Mouse (Mus musculus) hindbrain, embryonic 15.5 days (tissue): ENCODE data around the gene Jsrp1. TPM values are rescaled to one million over a fixed set of nuclear protein-coding genes. Genes with fewer than 3 reads are reported as not detected.
A peak's percentile ranks its signal among the peaks of the same experiment; 100 is the strongest.

ENCODE experiments used
- ATAC-seq: fragments of 200-750 bp; cut with Nextera tagmentation; 2 replicates; pipeline ENCODE4 v1.8.0; 2017; ENCODE audit warnings: low read depth, moderate number of reproducible peaks, moderate TSS enrichment; ENCODE audit not compliant: low FRiP score
- H3K27ac ChIP-seq: fragments of 300-500 bp; sonication (generic); replicated peaks from 2 replicates; pipeline ENCODE4 v1.5.1; 2015; ENCODE audit warnings: mild to moderate bottlenecking, inconsistent platforms
- H3K27me3 ChIP-seq: fragments of 300-500 bp; sonication (generic); 2 replicates; pipeline ENCODE4 v1.6.1; 2015; ENCODE audit warnings: control low read depth, inconsistent platforms
- H3K36me3 ChIP-seq: fragments of 300-500 bp; sonication (generic); 2 replicates; pipeline ENCODE4 v1.6.1; 2015; ENCODE audit warnings: control low read depth, inconsistent platforms
- H3K4me1 ChIP-seq: fragments of 300-500 bp; sonication (generic); replicated peaks from 2 replicates; pipeline ENCODE4 v1.6.1; 2015; ENCODE audit warnings: control low read depth, inconsistent platforms
- H3K4me2 ChIP-seq: fragments of 300-500 bp; sonication (generic); 2 replicates; pipeline ENCODE4 v1.6.1; 2015; ENCODE audit warnings: moderate library complexity, mild to moderate bottlenecking, inconsistent platforms
- H3K4me3 ChIP-seq: fragments of 300-500 bp; sonication (generic); 2 replicates; pipeline ENCODE4 v1.5.1; 2015; ENCODE audit warnings: mild to moderate bottlenecking, inconsistent platforms
- H3K9ac ChIP-seq: fragments of 300-500 bp; sonication (generic); 2 replicates; pipeline ENCODE4 v1.6.1; 2015; ENCODE audit warnings: inconsistent platforms
- H3K9me3 ChIP-seq: fragments of 300-500 bp; sonication (generic); 2 replicates; pipeline ENCODE4 v1.6.1; 2016; ENCODE audit warnings: control low read depth, inconsistent platforms
- WGBS: fragments of 180-500 bp; shearing (Covaris S2); methylation state at CpG from one replicate; pipeline ENCODE4 v1.1.7; 2015; 5-methylcytosine and 5-hydroxymethylcytosine counted together
- polyA plus RNA-seq: library from polyadenylated mRNA; unstranded; fragments of >200 nt; fragmentation: Nextera tagmentation; extraction: Ambion mirVana; gene quantifications from 2 replicates; pipeline ENCODE4 v1.2.1, GENCODE M21; 2015

Gene Jsrp1
- polyA plus RNA-seq, 1 experiment from 2014 or later, result 0.95 TPM

GRCm38 (mm10) chr10:80845055-80845693 is 31.9 kb upstream of the Jsrp1 start:
- WGBS, result 52% methylated on average over 8 of the region's 8 CpGs
- Histone ChIP-seq H3K9ac (no peak overlapping the region), H3K4me1 (peaks cover 16% of the 10 kb centered on the region), H3K27ac (no peak overlapping the region), H3K36me3 (no peaks in the 10 kb centered on the region), H3K4me3 (no peak overlapping the region), H3K9me3 (no peaks in the 10 kb centered on the region), H3K4me2 (no peak overlapping the region), H3K27me3 (peaks cover 22% of the 10 kb centered on the region)
- ATAC-seq, result no peak

GRCm38 (mm10) chr10:80843931-80844547 is 30.7 kb upstream of the Jsrp1 start, which contains the start of gene Lingo3:
Lingo3 (minus strand) TSS chr10:80844039.
- Histone ChIP-seq H3K27ac (peak within 1 kb of the TSS; percentile 17; the same call in 1 of the 2 replicates), H3K9me3 (no peaks in the 10 kb centered on the region), H3K36me3 (no peaks in the 10 kb centered on the region), H3K4me1 (peaks cover 16% of the 10 kb centered on the region), H3K4me2 (peak within 1 kb of the TSS; percentile 85), H3K9ac (peak within 1 kb of the TSS; percentile 74), H3K4me3 (peak within 1 kb of the TSS; percentile 66), H3K27me3 (peaks cover 22% of the 10 kb centered on the region)
- WGBS, result 7% methylated on average over 37 of the region's 51 CpGs
- ATAC-seq, result peak; percentile 64

GRCm38 (mm10) chr10:80843087-80843930 is 30.0 kb upstream of the Jsrp1 start:
- peak overlapping the region; percentile 85 for H3K4me2 ChIP-seq
- peaks cover 16% of the 10 kb centered on the region for H3K4me1 ChIP-seq
- peak overlapping the region; percentile 74 for H3K9ac ChIP-seq
- no peaks in the 10 kb centered on the region for H3K36me3 ChIP-seq
- peaks cover 22% of the 10 kb centered on the region for H3K27me3 ChIP-seq
- peak overlapping the region; percentile 66 for H3K4me3 ChIP-seq
- peak overlapping the region; percentile 17; the same call in 1 of the 2 replicates for H3K27ac ChIP-seq
- H3K9me3 ChIP-seq, result no peaks in the 10 kb centered on the region
- WGBS, result 8% methylated on average over 32 of the region's 32 CpGs
- peak; percentile 36 for ATAC-seq

- 85% methylated on average over 15 of the region's 15 CpGs for WGBS
- H3K27me3 ChIP-seq, result peaks cover 22% of the 10 kb centered on the region
- H3K4me2 ChIP-seq, result peak overlapping the region; percentile 85; the same call in 1 of the 2 replicates
Measured at GRCm38 (mm10) chr10:80842334-80842733, 29.0 kb upstream of the Jsrp1 start.

GRCm38 (mm10) chr10:80841685-80842084 is 28.4 kb upstream of the Jsrp1 start:
- Histone ChIP-seq H3K27me3 (peaks cover 22% of the 10 kb centered on the region), H3K9me3 (no peaks in the 10 kb centered on the region), H3K36me3 (no peaks in the 10 kb centered on the region), H3K9ac (no peak overlapping the region), H3K4me3 (no peak overlapping the region), H3K27ac (no peak overlapping the region), H3K4me1 (peaks cover 16% of the 10 kb centered on the region), H3K4me2 (no peak overlapping the region)
- 61% methylated on average over 2 of the region's 2 CpGs for WGBS
- no peak for ATAC-seq

More at GRCm38 (mm10) chr10:80842334-80842733, 29.0 kb upstream of the Jsrp1 start:
- Histone ChIP-seq H3K9me3 (no peaks in the 10 kb centered on the region), H3K36me3 (no peaks in the 10 kb centered on the region), H3K4me3 (no peak overlapping the region), H3K27ac (no peak overlapping the region), H3K4me1 (peaks cover 16% of the 10 kb centered on the region), H3K9ac (no peak overlapping the region)
- no peak for ATAC-seq

- Histone ChIP-seq H3K27me3 (peaks cover 21% of the 10 kb centered on the region), H3K9ac (no peak overlapping the region), H3K9me3 (no peaks in the 10 kb centered on the region), H3K4me1 (peaks cover 26% of the 10 kb centered on the region), H3K4me3 (no peak overlapping the region), H3K36me3 (no peaks in the 10 kb centered on the region; the same call in 1 of the 2 replicates), H3K4me2 (no peak overlapping the region), H3K27ac (no peak overlapping the region)
- no peak for ATAC-seq
- WGBS, result 53% methylated on average over 6 of the region's 6 CpGs
Measured at GRCm38 (mm10) chr10:80839848-80840247, 26.6 kb upstream of the Jsrp1 start.

- Histone ChIP-seq H3K27ac (no peak overlapping the region), H3K4me1 (peaks cover 14% of the 10 kb centered on the region), H3K9ac (no peak overlapping the region), H3K4me2 (no peak overlapping the region), H3K27me3 (peaks cover 28% of the 10 kb centered on the region), H3K36me3 (peaks cover 5% of the 10 kb centered on the region; the same call in 1 of the 2 replicates), H3K4me3 (no peak overlapping the region), H3K9me3 (no peaks in the 10 kb centered on the region)
- no peak for ATAC-seq
- 75% methylated on average over 2 of the region's 2 CpGs for WGBS
Measured at GRCm38 (mm10) chr10:80838346-80838912, 25.1 kb upstream of the Jsrp1 start.

GRCm38 (mm10) chr10:80837827-80838226 is 24.5 kb upstream of the Jsrp1 start:
- 20% methylated on average over 2 of the region's 2 CpGs for WGBS

GRCm38 (mm10) chr10:80836949-80837379 is 23.7 kb upstream of the Jsrp1 start:
- WGBS, result 40% methylated on average over 7 of the region's 7 CpGs
- no peak for ATAC-seq
- no peak overlapping the region for H3K9ac ChIP-seq
- H3K36me3 ChIP-seq, result peaks cover 5% of the 10 kb centered on the region; the same call in 1 of the 2 replicates
- peaks cover 9% of the 10 kb centered on the region; the same call in 1 of the 2 replicates for H3K4me1 ChIP-seq
- peaks cover 22% of the 10 kb centered on the region for H3K27me3 ChIP-seq
- H3K4me3 ChIP-seq, result no peak overlapping the region
- no peaks in the 10 kb centered on the region for H3K9me3 ChIP-seq
- no peak overlapping the region for H3K27ac ChIP-seq
- H3K4me2 ChIP-seq, result no peak overlapping the region

More at GRCm38 (mm10) chr10:80837827-80838226, 24.5 kb upstream of the Jsrp1 start:
- ATAC-seq, result no peak
- Histone ChIP-seq H3K27me3 (peaks cover 24% of the 10 kb centered on the region), H3K36me3 (peaks cover 5% of the 10 kb centered on the region; the same call in 1 of the 2 replicates), H3K27ac (no peak overlapping the region), H3K9me3 (no peaks in the 10 kb centered on the region), H3K9ac (no peak overlapping the region), H3K4me1 (peaks cover 9% of the 10 kb centered on the region; the same call in 1 of the 2 replicates), H3K4me2 (no peak overlapping the region), H3K4me3 (no peak overlapping the region)

GRCm38 (mm10) chr10:80835617-80836016 is 22.3 kb upstream of the Jsrp1 start:
- Histone ChIP-seq H3K9me3 (no peaks in the 10 kb centered on the region), H3K9ac (no peak overlapping the region), H3K4me3 (no peak overlapping the region), H3K4me2 (peak overlapping the region; percentile 24), H3K27ac (no peak overlapping the region), H3K4me1 (peaks cover 14% of the 10 kb centered on the region; the same call in 1 of the 2 replicates), H3K27me3 (peaks cover 22% of the 10 kb centered on the region), H3K36me3 (peaks cover 8% of the 10 kb centered on the region)
- peak; percentile 31; the same call in 1 of the 2 replicates for ATAC-seq
- WGBS, result 43% methylated on average over 30 of the region's 30 CpGs

- H3K4me2 ChIP-seq, result no peak overlapping the region
- no peak overlapping the region for H3K4me3 ChIP-seq
- H3K36me3 ChIP-seq, result peaks cover 24% of the 10 kb centered on the region
- H3K4me1 ChIP-seq, result peaks cover 29% of the 10 kb centered on the region
- H3K27ac ChIP-seq, result no peak overlapping the region
- H3K9ac ChIP-seq, result no peak overlapping the region
- peaks cover 22% of the 10 kb centered on the region for H3K27me3 ChIP-seq
- ATAC-seq, result no peak
- H3K9me3 ChIP-seq, result no peaks in the 10 kb centered on the region
- 39% methylated on average over 7 of the region's 7 CpGs for WGBS
Measured at GRCm38 (mm10) chr10:80832818-80833217, 19.5 kb upstream of the Jsrp1 start.
